Mouse (Mus musculus): ENCODE data around the gene Tpcn2. TPM values are rescaled to one million over a fixed set of nuclear protein-coding genes. Genes with fewer than 3 reads are reported as not detected.

Gene Tpcn2
- polyA plus RNA-seq (2014; fragmentation: Nextera tagmentation; extraction: Ambion mirVana), result 4.0 and 4.4 TPM in 2 replicates

DNA sequence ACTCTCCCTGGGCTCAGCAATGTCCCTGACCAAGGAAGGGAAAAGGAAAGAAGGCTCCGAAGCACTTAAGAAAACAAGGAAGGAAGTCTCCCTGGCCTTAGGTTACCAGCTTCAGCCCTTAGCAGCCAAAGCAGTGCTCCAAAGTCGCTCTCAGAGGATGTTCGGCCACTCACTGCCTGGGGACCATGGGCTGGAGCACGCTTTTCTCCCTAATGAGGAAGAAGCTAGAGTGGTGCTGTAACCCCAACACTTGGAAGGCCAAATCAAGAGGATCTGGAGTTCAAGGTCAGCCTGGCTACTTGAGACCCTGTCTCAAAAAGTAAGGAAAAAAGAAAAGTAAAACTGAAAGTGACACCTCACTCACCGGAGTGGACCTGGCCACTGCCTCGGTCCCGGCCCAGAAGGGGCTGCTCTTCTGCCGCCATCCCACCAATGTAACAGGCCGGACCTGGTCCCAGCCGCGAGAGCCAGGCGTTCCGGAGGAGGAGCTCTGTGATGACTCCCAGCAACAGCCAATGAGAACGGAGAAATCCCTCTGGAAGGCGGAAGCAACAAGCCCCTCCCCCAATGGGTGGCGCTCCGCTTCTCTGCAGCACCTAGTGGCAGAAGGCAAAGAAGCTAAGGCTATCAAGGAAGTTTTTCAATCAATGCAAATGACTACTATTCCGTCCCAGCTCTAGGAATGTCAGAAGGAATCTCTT, at the start of gene Tpcn2:
Gene Tpcn2 (minus strand): TSS at position 525 of the 701 bp plus-strand sequence.
- peak within 1 kb of the TSS; percentile 65 for H3K9ac ChIP-seq (ENCODE audit: low read depth, low read length)
- no peaks in the 10 kb centered on the region for H3K9me3 ChIP-seq (ENCODE audit: control insufficient read depth, low read length)
- ATAC-seq (ENCODE audit: low FRiP score, low TSS enrichment), result peak; percentile 94
- WGBS, result 3% methylated on average over 18 of the region's 18 CpGs
- H3K36me3 ChIP-seq (ENCODE audit: control insufficient read depth, insufficient read depth, low read length), result peaks cover 16% of the 10 kb centered on the region
- H3K4me2 ChIP-seq (replicated peaks; ENCODE audit: low read depth, low read length), result peak within 1 kb of the TSS; percentile 74
- H3K4me3 ChIP-seq (ENCODE audit: low read length), result peak within 1 kb of the TSS; percentile 50
- peaks cover 20% of the 10 kb centered on the region for H3K4me1 ChIP-seq (ENCODE audit: control insufficient read depth, insufficient read depth, low read length)
- no peaks in the 10 kb centered on the region for H3K27me3 ChIP-seq (ENCODE audit: control insufficient read depth, insufficient read depth, low read length)
- no peak within 1 kb of the TSS for H3K27ac ChIP-seq (ENCODE audit: low read depth, low read length)

DNA sequence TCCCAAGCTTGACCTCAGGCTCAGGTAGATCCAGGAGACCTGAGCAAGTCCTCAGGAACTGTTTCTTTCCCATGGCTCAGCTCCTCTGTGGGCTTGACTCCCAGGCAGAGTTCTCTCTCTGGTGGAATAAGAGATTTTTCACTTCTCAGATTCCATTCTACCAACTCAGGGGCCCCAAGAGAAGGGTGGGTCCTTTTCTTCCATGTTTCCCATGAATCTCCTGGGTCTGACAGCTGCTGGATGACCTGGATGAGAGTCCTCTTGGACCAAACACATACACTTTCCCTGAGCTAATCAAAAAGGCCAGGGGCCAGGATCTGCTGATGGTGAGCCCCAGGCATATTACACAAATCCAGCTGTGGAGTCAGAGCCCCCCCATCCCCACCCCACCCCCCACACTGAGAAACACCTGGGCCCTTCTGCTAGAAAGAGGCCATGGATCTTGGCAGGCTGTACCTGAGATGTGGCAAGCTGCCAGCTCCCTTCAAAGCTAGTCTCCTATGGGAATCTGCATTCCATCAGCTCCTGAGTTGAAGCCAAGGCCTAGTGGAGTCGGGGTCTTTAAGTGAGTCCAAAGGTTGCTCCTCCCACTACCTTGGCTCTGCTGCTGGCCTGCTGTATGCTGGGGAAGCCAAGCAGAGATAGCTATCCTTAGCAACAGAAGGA, 48.7 kb upstream of the Tpcn2 start:
- Histone ChIP-seq H3K36me3 (ENCODE audit: control insufficient read depth, insufficient read depth, low read length) (no peaks in the 10 kb centered on the region), H3K4me2 (replicated peaks; ENCODE audit: low read depth, low read length) (no peak overlapping the region), H3K27ac (ENCODE audit: low read depth, low read length) (no peak overlapping the region), H3K4me3 (ENCODE audit: low read length) (no peak overlapping the region), H3K27me3 (ENCODE audit: control insufficient read depth, insufficient read depth, low read length) (no peaks in the 10 kb centered on the region), H3K9me3 (ENCODE audit: control insufficient read depth, low read length) (no peaks in the 10 kb centered on the region), H3K9ac (ENCODE audit: low read depth, low read length) (no peak overlapping the region), H3K4me1 (ENCODE audit: control insufficient read depth, insufficient read depth, low read length) (peaks cover 10% of the 10 kb centered on the region)
- 35% methylated on average over 1 of the region's 1 CpGs for WGBS
- peak; percentile 58 for ATAC-seq (ENCODE audit: low FRiP score, low TSS enrichment)

DNA sequence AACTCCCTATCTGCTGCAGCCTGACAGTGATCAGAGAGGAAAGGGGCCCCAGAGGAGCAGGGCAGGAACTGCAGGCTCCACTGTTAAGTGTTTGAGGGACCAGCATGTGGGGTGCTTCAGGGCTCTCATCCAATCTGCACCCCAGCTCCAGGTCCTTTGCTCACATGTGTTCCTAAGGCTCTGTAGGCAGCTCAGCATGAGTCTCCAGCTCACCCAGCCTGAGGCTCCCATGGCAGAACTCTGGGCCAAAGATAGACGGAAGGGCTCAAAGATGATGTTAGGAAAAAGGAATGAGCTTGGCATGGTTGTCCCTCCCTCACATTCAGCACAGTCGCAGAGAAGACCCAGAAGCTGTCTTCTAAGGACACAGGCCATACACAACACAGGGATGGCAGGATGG, 46.8 kb upstream of the Tpcn2 start:
- Histone ChIP-seq H3K4me3 (ENCODE audit: low read length) (no peak overlapping the region), H3K27me3 (ENCODE audit: control insufficient read depth, insufficient read depth, low read length) (no peaks in the 10 kb centered on the region), H3K4me1 (ENCODE audit: control insufficient read depth, insufficient read depth, low read length) (peaks cover 10% of the 10 kb centered on the region), H3K9me3 (ENCODE audit: control insufficient read depth, low read length) (no peaks in the 10 kb centered on the region), H3K4me2 (replicated peaks; ENCODE audit: low read depth, low read length) (no peak overlapping the region), H3K9ac (ENCODE audit: low read depth, low read length) (no peak overlapping the region), H3K36me3 (ENCODE audit: control insufficient read depth, insufficient read depth, low read length) (no peaks in the 10 kb centered on the region), H3K27ac (ENCODE audit: low read depth, low read length) (no peak overlapping the region)
- WGBS, result 77% methylated on average over 2 of the region's 2 CpGs
- ATAC-seq (ENCODE audit: low FRiP score, low TSS enrichment), result no peak

DNA sequence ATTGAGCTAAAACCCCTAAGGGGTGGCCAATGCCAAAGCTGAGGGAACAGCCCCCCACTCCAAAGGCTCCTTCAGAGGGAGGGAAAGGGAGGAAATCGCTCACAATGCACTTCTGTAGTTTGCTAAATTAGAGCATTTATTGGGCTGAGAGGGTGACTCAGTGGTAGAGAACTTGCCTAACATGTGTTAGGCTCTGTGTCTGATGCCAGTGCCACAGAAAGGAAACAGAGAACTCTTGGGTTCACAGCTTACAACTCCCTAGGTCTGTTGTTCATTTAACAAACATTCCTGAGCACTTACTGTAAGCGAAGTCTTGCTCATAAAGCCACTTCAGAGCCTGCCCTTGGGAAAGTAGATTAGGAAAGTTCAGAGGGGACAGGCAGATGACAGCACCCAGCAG, 46.2 kb upstream of the Tpcn2 start:
- Histone ChIP-seq H3K4me3 (ENCODE audit: low read length) (no peak overlapping the region), H3K27ac (ENCODE audit: low read depth, low read length) (no peak overlapping the region), H3K4me2 (replicated peaks; ENCODE audit: low read depth, low read length) (no peak overlapping the region), H3K4me1 (ENCODE audit: control insufficient read depth, insufficient read depth, low read length) (peaks cover 10% of the 10 kb centered on the region), H3K9ac (ENCODE audit: low read depth, low read length) (no peak overlapping the region), H3K27me3 (ENCODE audit: control insufficient read depth, insufficient read depth, low read length) (no peaks in the 10 kb centered on the region), H3K36me3 (ENCODE audit: control insufficient read depth, insufficient read depth, low read length) (no peaks in the 10 kb centered on the region), H3K9me3 (ENCODE audit: control insufficient read depth, low read length) (no peaks in the 10 kb centered on the region)
- 52% methylated on average over 2 of the region's 2 CpGs for WGBS
- no peak for ATAC-seq (ENCODE audit: low FRiP score, low TSS enrichment)

DNA sequence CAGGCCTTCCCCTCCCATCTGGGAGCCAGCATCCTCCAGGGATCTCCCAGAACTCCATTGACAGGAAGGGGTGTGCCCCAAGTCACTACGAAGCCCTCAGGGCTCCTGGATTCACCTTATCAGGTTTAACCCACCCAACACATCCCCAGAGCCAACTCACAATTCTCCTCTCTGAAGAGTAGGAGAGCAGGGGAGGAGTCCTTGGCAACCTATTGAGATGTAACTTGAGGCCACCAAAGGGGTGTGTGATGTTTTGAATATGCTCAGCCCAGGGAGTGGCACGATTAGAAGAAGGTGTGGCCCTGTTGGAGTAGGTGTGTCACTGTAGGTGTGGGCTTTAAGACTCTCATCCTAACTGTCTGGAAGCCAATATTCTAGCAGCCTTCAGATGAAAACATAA, 41.9 kb upstream of the Tpcn2 start:
- Histone ChIP-seq H3K9me3 (ENCODE audit: control insufficient read depth, low read length) (no peaks in the 10 kb centered on the region), H3K27me3 (ENCODE audit: control insufficient read depth, insufficient read depth, low read length) (no peaks in the 10 kb centered on the region), H3K27ac (ENCODE audit: low read depth, low read length) (no peak overlapping the region), H3K36me3 (ENCODE audit: control insufficient read depth, insufficient read depth, low read length) (no peaks in the 10 kb centered on the region), H3K4me1 (ENCODE audit: control insufficient read depth, insufficient read depth, low read length) (peaks cover 6% of the 10 kb centered on the region; the same call in 1 of the 2 replicates), H3K4me2 (replicated peaks; ENCODE audit: low read depth, low read length) (no peak overlapping the region), H3K4me3 (ENCODE audit: low read length) (no peak overlapping the region), H3K9ac (ENCODE audit: low read depth, low read length) (no peak overlapping the region)
- WGBS, result 43% methylated on average over 2 of the region's 2 CpGs
- no peak for ATAC-seq (ENCODE audit: low FRiP score, low TSS enrichment)

DNA sequence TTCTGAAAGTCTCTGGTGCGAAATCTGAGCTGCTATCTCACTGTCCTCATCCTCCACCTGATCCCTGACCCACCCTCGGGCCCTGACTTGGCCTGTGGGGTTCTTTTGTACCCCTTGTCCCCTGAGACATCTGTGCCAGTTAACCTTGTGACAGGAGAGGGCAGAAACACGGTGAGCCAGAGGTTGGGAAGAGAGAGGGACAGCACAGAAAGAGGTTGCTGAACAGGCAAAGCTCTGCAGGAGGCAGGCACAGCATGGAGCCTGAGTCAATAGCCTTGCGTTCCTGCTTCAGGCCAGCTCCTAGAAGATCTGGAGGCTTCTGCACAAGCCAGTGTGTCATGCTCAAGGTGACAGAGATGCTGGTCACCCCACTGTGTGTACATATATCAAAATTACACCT, 39.8 kb upstream of the Tpcn2 start:
- no peaks in the 10 kb centered on the region for H3K4me1 ChIP-seq (ENCODE audit: control insufficient read depth, insufficient read depth, low read length)
- H3K36me3 ChIP-seq (ENCODE audit: control insufficient read depth, insufficient read depth, low read length), result no peaks in the 10 kb centered on the region
- ATAC-seq (ENCODE audit: low FRiP score, low TSS enrichment), result no peak
- H3K9ac ChIP-seq (ENCODE audit: low read depth, low read length), result no peak overlapping the region
- no peaks in the 10 kb centered on the region for H3K27me3 ChIP-seq (ENCODE audit: control insufficient read depth, insufficient read depth, low read length)
- no peak overlapping the region for H3K4me3 ChIP-seq (ENCODE audit: low read length)
- 32% methylated on average over 4 of the region's 4 CpGs for WGBS
- H3K27ac ChIP-seq (ENCODE audit: low read depth, low read length), result no peak overlapping the region
- H3K4me2 ChIP-seq (replicated peaks; ENCODE audit: low read depth, low read length), result no peak overlapping the region
- H3K9me3 ChIP-seq (ENCODE audit: control insufficient read depth, low read length), result no peaks in the 10 kb centered on the region

DNA sequence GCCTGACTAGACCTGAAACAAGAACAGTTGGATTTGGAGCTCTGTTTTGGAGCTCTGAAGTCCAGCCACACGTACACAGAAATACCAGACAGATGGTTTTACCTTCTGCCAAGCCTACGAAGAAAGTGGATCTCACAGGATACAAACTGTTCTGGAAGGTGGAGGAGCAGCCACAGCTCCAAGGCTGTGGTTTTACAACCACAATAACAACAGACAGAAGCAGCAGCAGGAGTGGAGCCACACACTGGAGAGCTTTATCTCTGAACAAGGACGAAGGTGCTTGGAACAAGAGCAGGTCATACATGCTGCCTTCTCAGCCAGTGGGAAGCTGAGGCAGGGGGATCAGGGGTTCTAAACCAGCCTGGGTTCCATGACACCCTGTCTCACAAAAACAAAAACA, 35.7 kb upstream of the Tpcn2 start:
- Histone ChIP-seq H3K9ac (ENCODE audit: low read depth, low read length) (no peak overlapping the region), H3K27ac (ENCODE audit: low read depth, low read length) (no peak overlapping the region), H3K27me3 (ENCODE audit: control insufficient read depth, insufficient read depth, low read length) (no peaks in the 10 kb centered on the region), H3K9me3 (ENCODE audit: control insufficient read depth, low read length) (no peaks in the 10 kb centered on the region), H3K4me2 (replicated peaks; ENCODE audit: low read depth, low read length) (no peak overlapping the region), H3K4me1 (ENCODE audit: control insufficient read depth, insufficient read depth, low read length) (no peaks in the 10 kb centered on the region), H3K36me3 (ENCODE audit: control insufficient read depth, insufficient read depth, low read length) (no peaks in the 10 kb centered on the region), H3K4me3 (ENCODE audit: low read length) (no peak overlapping the region)
- no peak for ATAC-seq (ENCODE audit: low FRiP score, low TSS enrichment)
- WGBS, result 41% methylated on average over 3 of the region's 3 CpGs

DNA sequence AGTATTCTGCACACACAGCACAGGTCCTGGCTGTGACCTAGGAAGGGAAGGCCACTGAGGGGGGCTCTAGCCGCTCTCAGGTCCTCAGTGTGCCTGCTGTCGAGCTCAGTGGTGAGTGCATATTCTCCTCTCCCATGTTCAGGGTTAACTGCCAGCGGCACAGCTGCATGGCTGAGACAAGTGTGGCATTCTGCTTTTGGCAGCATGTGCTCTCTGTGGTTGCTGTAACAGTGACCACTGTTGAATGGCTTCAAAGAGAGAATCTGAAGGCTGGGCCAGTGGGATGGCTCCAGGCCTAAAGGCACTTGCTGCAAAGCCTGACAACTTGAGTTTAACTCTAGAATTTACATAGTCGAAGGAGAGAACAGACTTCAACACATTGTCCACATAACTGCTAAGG, 33.7 kb upstream of the Tpcn2 start:
- no peak overlapping the region for H3K27ac ChIP-seq (ENCODE audit: low read depth, low read length)
- no peaks in the 10 kb centered on the region for H3K36me3 ChIP-seq (ENCODE audit: control insufficient read depth, insufficient read depth, low read length)
- H3K27me3 ChIP-seq (ENCODE audit: control insufficient read depth, insufficient read depth, low read length), result no peaks in the 10 kb centered on the region
- no peak overlapping the region for H3K9ac ChIP-seq (ENCODE audit: low read depth, low read length)
- ATAC-seq (ENCODE audit: low FRiP score, low TSS enrichment), result no peak
- no peaks in the 10 kb centered on the region for H3K4me1 ChIP-seq (ENCODE audit: control insufficient read depth, insufficient read depth, low read length)
- H3K4me2 ChIP-seq (replicated peaks; ENCODE audit: low read depth, low read length), result no peak overlapping the region
- H3K9me3 ChIP-seq (ENCODE audit: control insufficient read depth, low read length), result no peaks in the 10 kb centered on the region
- no peak overlapping the region for H3K4me3 ChIP-seq (ENCODE audit: low read length)
- 75% methylated on average over 4 of the region's 4 CpGs for WGBS

DNA sequence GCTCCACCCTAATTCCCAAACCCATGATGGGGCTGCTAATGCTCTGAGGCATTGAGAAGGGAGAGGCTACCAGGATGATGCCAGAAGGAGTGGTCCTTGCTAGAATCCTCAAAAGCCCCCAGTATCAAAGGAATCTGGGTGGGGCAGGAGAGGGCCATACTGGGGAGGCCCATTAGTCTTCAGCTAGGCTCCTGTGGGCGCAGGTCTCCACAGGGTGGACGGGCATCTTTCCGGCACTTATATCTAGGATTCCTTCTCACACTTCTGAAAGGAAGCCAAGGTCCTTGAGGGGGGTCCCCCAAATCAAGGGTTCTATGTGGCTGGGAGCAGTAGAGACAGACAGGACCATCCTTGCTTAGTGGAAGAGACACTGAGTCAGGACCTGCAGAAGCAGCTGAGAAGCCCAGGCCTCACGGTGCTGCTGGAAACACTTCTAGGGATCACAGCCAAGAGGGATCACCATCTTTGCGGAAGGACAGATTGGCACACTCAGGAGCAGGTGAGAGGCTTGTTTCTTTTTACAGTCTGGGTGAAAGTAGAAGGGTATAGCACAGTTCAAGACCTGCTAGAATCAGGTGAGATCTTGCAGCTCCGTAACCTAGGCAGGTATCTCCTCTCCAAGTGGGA, 31.1 kb upstream of the Tpcn2 start, which contains the start of gene Mrgprd:
Gene Mrgprd (plus strand): TSS at position 51 of the 627 bp plus-strand sequence.
- Histone ChIP-seq H3K4me2 (replicated peaks; ENCODE audit: low read depth, low read length) (no peak within 1 kb of the TSS), H3K4me3 (ENCODE audit: low read length) (no peak within 1 kb of the TSS), H3K36me3 (ENCODE audit: control insufficient read depth, insufficient read depth, low read length) (no peaks in the 10 kb centered on the region), H3K4me1 (ENCODE audit: control insufficient read depth, insufficient read depth, low read length) (no peaks in the 10 kb centered on the region), H3K27ac (ENCODE audit: low read depth, low read length) (no peak within 1 kb of the TSS), H3K9ac (ENCODE audit: low read depth, low read length) (no peak within 1 kb of the TSS), H3K27me3 (ENCODE audit: control insufficient read depth, insufficient read depth, low read length) (no peaks in the 10 kb centered on the region), H3K9me3 (ENCODE audit: control insufficient read depth, low read length) (no peaks in the 10 kb centered on the region)
- ATAC-seq (ENCODE audit: low FRiP score, low TSS enrichment), result no peak
- WGBS, result 92% methylated on average over 6 of the region's 6 CpGs
